Mouse (Mus musculus) heart, postnatal 14 days (tissue): ENCODE results near the gene Decr2. TPM values are rescaled to one million over a fixed set of nuclear protein-coding genes. Genes with fewer than 3 reads are reported as not detected.

Source experiments
- DNase-seq, 2 experiments: peaks; one replicate each; pipeline ENCODE4 v3.0.0; 2021 to 2022
- intact Hi-C: fragments of 180-260 bp; cut with DNase I; formaldehyde crosslinking; loops from one replicate; pipeline ENCODE4 v1.15.1; 2025
- total RNA-seq, 2 experiments: library from RNA; stranded (reverse); gene quantifications; 2 replicates each; pipeline ENCODE4 v1.2.3; 2021

Decr2 gene
- total RNA-seq, 2 experiments from 2014 or later = 10.9 to 13.0 TPM

DNA sequence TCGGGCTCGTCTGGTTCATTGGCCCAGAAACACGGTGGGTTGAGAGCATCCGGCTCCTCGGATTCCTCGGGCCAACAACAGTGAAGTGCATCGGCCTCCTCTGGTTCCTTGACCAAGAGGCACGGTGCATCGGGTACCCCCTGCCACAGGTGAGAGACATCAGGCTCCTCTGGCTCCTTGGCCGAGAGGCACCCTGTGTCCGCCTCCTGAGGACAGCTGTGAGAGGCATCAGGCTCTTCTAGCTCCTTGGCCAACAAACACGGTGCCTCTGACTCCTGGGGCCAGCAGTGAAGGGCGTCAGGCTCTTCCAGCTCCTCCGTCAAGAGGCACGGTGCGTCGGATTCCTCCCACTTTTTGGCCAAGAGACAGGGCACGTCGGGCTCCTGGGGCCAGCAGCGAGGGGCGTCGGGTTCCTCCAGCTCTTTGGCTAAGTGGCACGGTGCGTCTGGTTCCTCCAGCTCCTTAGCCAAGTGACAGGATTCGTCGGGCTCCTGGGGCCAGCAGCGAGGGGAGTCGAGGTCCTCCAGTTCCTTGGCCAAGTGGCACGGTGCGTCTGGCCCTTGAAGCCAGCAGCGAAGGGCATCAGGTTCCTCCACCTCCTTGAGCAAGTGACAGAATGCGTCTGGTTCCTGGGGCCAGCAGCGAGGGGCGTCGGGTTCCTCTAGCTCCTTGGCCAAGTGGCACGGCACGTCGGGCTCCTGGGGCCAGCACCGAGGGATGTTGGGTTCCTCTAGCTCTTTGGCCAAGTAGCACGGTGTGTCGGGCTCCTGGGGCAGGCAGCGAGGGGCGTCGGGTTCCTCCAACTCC lies 21.9 kb downstream of the Decr2 start:
- DNase-seq = peak; percentile 8 to 14
- intact Hi-C loops = loop anchor here (2.0 kb wide), 2 partner anchors 23 to 57 kb away; no protein-coding TSS in a partner anchor

DNA sequence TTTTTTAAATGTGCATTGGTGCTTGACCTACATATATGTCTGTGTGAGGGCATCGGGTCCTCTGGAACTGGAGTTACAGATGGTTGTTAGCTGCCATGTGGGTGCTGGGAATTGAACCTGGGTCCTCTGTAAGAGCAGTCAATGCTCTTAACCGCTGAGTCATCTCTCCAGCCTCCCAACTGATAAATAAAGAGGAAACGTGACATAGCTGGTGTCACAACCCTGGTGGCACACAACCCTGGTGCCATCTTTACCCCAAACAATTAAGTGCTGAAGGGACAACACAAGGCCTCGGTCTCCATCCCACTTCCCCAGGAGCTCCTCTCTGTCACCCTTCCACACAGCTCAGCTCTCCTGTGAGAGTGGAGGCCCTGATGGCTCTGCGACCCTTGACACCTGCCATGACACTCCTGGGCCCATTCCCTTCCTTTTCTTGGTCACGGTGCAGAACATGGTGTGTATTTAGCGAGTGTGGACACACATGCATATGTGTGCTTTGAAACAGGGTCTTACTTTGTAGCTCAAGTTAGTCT lies 23.6 kb downstream of the Decr2 start:
- DNase-seq = no peak
- intact Hi-C loops = no loop called here

DNA sequence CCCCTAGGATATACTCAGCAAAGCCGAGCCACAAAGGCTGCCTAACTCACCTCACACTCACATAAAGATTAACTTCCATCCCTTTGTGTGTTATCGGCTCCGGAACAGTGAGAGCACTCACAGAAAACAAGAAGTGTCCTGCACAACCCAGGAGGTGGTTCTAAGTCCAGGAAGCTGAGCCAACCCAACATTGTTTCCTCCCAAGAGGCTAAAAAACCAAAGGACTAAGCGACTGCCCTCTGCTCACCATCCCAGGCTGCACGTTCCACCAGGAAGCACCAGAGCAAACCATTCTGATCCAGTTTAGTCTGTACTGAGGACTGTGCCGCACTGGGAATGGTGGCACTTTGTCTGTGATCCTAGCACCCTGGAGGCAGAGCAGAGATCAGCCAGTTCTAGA lies 25.2 kb downstream of the Decr2 start:
- intact Hi-C loops = no loop called here

DNA sequence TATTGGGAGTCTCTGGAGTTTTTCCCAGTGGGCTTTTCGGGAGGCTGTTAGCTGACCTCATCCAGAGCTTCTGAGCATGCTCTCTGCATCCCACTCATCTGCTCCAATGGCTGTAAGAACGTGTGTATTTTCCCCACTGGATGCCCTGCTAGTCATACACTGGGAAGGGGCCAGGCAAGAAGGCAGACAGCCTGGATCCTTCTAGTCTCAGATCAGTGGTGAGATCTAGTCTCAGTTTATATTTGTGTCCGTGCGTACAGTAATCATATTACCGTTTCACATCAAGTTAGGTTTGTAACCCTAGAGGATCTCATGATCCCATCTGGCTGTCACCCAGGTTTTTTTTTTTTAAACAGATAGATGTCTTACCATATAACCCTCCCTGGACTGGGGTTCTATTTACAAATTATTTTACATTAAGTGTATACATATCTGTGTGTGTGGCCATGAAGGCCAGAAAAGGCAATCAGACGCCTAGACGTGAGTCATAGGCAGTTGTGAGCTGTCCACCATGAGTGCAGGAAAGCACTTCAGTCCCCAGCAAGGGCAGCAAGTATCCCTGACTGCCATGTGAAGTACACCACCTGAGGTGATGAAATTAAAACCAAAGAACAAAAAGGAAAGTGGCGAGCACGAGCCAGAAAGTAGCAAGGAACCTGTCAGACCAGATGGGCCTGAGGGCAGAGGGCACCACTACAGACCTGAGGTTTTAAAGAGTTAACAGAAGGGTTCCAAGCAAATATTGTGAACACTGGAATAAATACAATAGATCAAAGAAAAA lies 32.2 kb downstream of the Decr2 start:
- intact Hi-C loops = no loop called here

More for the DNA sequence above, 25.2 kb downstream of the Decr2 start:
- DNase-seq = no peak

DNA sequence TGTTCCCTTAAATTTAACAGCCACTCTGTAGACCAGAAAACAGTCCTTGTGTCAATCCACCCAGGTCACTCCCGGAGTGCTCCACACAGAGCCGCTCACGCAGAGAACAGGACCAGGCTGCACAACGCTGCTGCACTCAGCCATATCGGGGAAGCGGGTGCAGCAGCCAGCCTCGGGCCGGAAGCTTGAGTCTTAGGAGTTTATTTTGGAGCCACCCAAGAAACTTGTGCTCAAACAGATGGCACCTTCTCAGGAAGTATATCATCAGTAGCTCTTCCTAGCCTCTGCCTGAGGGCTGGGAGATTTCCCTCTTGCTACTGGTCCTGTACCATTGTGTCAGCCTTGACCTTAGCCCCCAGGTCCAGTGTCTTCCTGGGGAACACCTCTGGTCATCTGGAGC lies 32.9 kb downstream of the Decr2 start:
- intact Hi-C loops = no loop called here

More for the DNA sequence above, 32.2 kb downstream of the Decr2 start:
- DNase-seq = no peak

DNA sequence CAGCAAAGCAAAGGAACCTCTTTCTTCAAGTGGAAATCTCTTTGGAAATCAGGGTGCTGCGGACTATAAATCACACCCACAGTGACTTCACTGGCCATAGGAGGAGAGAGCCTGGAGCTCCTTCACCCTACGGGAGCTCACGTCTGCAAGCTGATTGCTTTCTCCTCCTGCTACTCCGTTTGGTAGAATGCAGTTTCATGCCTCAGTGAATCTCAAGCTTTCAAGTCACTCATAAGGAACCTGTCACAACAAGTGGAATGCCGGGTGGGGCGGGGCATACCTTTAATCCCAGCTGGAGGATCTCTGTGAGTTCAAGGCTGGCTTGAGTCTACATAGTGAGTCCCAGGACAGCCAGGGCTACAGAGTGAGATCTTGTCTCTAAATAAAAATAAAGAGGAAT lies 35.0 kb downstream of the Decr2 start:
- DNase-seq = no peak
- intact Hi-C loops = no loop called here

More for the DNA sequence above, 32.9 kb downstream of the Decr2 start:
- DNase-seq = no peak

DNA sequence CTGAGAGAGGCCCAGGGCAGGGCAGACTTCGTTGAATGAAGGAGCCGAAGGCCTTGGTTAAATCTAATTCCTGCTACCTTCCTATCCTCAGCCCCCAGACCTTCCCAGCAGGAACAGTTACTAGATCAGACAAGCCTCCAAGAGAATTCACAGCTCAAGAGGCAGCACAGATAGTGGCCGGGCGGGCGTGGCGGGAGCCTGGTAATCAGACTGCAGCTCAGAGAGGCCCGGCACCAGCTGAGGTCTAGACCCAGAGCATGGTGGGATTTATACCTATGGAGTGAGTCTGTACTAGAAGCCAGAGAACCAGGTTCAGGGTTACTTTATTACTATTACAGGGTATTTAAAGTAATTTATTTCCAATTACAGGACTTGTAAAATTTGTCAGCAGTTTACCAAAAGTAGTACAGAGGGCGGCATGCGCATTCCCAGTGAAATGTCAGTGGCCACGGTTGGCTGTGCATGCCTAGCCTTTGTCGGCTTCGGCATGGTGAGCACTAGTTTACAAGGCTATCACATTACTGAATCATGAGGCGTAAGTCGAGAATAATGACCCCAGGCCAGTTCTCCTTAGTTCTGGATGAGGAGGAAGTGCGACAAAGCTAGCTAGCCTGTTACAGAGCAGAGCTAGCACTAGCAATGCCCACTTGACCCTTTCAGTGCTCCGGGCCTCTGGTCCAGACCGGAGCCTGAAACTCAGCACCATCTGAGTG lies 35.8 kb downstream of the Decr2 start:
- intact Hi-C loops = no loop called here
- DNase-seq = no peak

DNA sequence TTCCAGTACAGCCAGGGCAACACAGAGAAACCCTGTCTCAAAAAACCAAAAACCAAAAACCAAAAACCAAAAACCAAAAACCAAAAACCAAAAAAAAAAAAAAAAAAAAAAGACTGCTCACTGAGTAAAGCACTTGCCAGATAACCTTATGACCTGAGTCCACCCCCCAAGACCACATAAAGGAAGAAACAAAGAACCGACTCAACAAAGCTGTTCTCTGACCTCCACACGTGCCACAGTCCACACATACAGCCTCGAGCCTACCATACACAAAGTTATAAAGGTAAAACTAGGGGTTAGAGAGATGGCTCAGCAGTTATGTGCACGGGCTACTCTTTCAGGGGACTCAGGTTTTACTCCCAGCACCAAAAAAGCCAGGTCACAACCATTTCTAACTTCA lies 37.4 kb downstream of the Decr2 start:
- no peak for DNase-seq
- intact Hi-C loops = no loop called here

DNA sequence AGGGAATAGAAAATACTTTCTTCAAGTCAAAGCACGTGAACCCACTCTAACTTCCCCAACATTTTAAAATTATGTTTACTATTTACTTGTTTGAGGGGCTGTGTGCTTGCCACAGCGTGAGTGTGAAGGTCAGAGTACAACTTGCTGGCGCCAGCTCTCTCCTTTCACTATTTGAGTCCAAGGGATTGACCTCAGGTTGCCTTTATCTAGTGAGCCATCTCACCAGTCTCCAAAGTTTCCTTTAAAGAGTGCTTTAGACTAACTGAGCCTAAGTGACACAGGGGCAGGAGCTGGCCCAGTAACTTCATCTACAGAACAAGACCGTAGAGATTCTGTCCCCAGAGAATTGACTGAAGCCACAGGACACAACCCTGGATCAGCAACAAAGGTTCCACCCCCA lies 38.1 kb downstream of the Decr2 start:
- DNase-seq = no peak
- intact Hi-C loops = no loop called here

DNA sequence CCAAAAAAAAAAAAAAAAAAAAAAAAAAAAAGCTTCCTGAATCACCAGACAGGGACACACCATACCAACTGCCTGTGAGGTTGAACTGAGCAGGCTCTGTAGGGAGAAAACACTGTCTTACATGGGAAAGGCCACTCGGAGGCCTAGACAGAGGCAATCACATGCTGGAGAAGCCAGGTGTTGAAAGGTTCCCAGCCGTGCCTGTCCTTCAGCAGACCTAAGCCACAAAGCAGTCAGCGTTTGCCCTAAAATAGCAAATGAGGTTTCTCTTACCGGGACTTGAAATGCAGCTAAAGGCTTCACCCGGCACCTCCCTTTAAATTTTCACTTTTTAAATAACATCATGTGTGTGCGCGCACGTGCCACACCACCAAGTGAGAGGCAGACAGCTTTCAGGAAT lies 42.0 kb downstream of the Decr2 start:
- no peak for DNase-seq
- intact Hi-C loops = no loop called here

DNA sequence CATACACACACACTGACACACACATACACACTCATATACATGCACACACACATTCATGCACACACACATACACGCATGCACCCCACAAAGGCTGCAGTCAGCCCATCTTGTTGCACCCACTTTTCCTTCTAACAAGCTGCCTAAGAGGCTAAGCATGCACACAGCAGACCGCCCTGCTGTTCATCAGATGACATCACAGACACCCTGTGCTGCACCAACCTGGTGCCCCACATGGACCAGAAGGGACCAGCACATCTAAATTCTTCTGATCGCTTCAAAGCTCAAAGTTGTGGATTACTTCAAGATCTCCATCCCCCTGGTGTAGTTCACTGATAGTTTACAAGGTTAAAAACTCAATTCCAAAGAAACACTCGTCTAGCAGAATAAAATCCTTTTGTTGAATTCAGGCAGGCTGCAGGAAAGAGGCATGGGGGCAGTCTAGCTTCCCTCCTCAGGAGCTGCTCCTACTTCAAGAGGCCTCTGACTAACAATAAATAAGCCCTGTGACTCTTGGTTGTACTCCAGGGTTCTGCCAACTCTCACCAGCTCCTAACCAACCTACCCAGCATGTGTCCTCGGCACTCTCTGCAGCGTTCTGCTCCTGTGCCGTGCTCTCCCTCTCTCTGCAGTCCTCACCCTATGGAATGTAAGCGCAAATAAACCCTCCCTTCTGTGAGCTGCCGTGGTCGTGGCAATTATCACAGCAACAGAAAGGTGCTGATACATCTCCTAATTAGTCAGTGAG lies 43.7 kb downstream of the Decr2 start:
- intact Hi-C loops = no loop called here
- no peak for DNase-seq

DNA sequence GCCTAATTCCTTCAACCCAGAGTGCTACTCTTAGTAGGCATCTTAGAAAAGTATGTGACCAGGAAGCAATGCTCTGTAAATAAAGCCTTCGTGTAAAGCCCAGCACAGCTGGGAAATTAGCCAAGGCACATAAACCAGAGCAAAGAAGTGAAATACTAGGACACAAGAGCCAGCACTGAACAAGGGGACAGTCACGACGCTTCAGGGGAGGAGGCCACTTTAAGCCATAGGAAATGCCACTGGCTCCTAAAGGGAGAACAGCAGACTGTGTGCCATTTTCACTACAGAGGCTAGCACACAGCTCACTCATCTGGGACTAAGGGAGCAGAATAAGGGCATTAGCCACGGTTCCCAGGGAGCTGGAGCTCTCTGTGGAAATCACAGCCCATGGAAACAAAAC lies 44.9 kb downstream of the Decr2 start:
- intact Hi-C loops = loop anchor here (2.0 kb wide), 1 partner anchor 24 kb away; the partner anchor contains the start of gene Rab11fip3

DNA sequence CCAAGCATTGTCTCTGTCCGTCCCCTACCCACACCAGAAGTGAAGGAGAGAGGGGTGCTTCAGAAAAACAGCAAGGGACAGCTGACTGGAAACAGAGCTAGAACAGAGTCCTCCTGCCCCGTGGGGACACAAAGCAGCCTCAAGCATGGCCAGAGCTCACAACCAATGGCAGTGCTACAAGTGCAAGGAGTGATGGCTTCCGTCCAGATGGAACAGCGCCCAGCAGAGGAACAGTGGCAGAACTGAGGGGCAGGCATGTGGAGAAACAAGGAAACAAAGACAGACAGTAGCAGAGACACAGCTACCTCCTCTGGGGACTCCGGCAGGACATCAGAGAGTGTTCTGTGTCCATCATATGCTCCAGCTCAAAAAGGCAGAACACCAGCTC lies 46.9 kb downstream of the Decr2 start:
- intact Hi-C loops = no loop called here

More for the DNA sequence above, 44.9 kb downstream of the Decr2 start:
- no peak for DNase-seq

DNA sequence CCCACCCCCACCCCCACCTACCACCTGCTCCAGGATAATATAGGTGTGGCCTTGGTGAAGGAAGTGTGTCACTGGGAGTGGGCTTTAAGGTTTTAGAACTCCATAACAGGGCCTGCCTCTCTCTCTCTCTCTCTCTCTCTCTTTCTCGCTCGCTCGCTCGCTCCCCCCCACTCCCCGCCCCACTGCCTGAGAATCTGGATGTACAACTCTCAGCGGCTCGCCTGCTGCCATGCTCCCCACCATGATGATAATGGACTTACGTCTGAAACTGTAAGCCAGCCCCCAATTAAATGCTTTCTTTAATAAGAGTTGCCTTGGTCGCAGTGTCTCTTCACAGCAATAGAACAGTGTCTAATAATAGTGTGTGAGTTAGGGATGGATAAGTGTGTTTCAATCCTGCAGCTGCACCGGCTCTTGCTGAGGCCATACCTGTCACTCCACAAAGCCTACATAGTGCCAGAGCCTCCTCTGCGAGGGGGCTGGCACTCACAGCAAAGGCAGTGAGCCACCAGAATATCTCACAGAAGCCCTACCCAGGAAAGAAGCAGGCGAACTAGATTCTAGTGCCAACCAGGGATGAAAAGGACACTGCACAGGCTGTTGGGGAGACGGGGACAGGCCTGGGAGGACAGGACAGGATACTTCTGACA lies 47.4 kb downstream of the Decr2 start:
- intact Hi-C loops = no loop called here
- DNase-seq = peak in 1 of 2 experiments; percentile 15

More for the DNA sequence above, 46.9 kb downstream of the Decr2 start:
- peak; percentile 71 to 81 for DNase-seq

DNA sequence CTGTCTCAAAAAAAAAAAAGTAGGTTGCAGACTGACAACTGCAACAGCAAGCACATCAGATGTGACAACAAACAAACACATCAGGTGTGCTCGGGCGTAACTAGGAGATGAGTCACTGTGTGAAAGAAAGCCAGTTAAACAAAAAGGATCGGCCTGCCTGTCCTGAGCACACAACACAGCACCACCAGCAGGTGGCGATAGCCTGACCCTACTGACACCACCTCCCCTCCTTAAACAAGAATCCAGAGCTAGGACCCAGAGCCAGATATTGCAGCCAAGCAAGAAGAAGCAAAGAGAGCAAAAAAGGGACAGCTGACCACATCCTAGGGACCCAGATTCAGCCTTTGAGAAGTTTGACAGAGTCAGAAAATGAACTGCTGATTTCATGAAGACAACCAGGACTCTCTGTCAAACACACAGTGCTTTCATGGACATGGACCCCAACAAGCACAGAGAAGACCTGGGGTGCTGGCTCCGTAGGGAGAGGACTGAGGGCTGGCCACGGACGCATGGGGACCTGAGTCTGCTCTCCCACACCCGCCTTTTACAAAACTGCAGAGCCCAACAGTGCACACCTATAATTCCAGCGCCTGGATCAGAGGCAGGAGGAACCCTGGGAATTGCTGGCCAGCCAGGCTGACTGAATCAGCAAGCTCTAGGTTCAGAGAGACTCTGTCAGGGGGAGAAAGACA lies 48.9 kb downstream of the Decr2 start:
- peak; percentile 70 to 72 for DNase-seq
- intact Hi-C loops = loop anchor here (1.0 kb wide), 1 partner anchor 49 kb away; the partner anchor contains the start of gene Decr2

DNA sequence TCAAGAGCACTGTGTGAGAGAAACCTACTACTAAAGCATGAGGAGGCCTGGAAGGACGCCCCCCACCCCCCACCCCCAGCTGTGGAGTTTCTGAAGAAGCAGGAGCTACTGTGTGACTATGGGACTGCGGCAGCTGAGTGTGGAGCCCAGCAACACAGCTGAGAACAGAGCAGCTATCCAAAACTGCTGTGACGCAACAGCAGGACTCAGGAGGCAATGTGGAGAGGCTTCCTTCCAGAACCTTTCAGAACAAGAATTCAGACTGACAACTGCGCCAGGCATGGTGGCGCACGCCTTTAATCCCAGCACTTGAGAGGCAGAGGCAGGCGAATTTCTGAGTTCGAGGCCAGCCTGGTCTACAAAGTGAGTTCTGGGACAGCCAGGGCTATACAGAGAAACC lies 49.4 kb downstream of the Decr2 start:
- intact Hi-C loops = loop anchor here (1.0 kb wide), 1 partner anchor 50 kb away; the partner anchor contains the start of gene Decr2
- peak; percentile 23 to 25 for DNase-seq

DNA sequence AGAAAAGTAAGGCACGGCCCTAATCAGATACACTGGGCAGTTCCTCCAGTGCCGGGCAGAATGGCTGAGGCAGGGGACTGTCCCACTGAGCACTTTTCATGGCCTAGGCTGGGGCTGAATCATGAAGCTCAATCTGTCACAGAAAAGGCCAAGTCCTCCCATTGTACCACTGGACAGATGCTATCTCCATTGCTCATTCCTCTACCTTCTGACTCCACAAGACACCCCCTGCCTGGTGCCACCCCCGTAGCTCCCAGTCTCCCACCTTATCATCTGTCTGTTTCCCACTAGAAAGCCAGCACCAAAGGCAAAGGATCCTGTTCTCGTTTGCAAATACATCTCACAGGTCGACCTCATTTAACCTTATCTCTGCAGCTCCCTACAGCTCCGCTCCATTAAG lies 58.1 kb downstream of the Decr2 start:
- intact Hi-C loops = no loop called here
- no peak for DNase-seq

DNA sequence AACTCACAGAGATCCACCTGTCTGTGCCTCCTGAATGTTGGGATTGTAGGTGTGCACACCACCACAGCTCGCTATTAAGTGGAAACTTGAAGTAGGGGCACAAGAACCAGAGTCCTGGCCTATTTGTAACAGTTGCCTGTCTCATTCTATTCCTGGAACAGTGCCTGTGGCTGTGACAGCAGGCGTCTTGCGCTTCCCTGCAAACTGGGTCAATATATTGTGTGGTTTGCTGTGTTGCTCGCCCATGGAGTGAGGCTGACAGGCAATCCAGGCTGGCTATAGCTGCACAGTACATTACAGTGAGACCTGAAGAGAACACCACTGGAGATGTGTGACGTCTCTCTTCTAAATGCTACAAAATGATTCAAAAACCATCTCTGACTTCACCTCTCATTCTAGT lies 58.6 kb downstream of the Decr2 start:
- intact Hi-C loops = no loop called here
- DNase-seq = no peak
